Mouse (Mus musculus) liver, adult 2 months (tissue): ENCODE measurements around the gene Actc1.

Experiments
- CTCF ChIP-seq: fragments of 200-500 bp; IDR thresholded peaks from 2 replicates; pipeline ENCODE4 v1.5.1; 2011; ENCODE audit warnings: low read depth, low read length, control low read depth
- POLR2A ChIP-seq: fragments of 200-500 bp; IDR thresholded peaks from 2 replicates; pipeline ENCODE4 v1.6.1; 2011; ENCODE audit warnings: low read length, control low read depth; ENCODE audit not compliant: insufficient read depth; ENCODE audit errors: extremely low read depth

DNA sequence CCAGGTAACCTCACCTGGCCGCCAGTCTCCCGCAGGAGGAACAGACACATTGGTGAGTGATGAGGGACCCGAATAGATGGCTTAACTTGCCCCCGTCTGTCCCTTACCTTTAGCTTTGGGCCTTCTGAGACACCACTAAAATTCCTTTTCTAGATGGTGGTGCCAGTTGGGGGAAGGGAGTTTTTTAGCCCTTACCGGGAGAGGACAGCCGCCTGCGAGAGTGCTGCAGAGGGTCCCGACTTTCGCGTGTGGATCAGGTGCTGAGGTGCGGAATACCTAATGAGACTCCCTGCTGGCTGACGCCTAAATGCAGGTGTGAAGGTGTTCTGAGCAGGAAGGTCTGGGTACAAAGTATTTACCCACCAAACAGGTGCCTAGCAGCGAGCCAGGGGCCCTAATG lies 39.5 kb downstream of the Actc1 start:
- TF ChIP-seq CTCF, result no peak
- TF ChIP-seq POLR2A, result no peak
